Mouse (Mus musculus) liver, adult 2 months (tissue): ENCODE data around the gene Hacd4.

Experiments
- CTCF ChIP-seq: fragments of 200-500 bp; IDR thresholded peaks from 2 replicates; pipeline ENCODE4 v1.5.1; 2011; ENCODE audit warnings: low read depth, low read length, control low read depth
- POLR2A ChIP-seq: fragments of 200-500 bp; IDR thresholded peaks from 2 replicates; pipeline ENCODE4 v1.6.1; 2011; ENCODE audit warnings: low read length, control low read depth; ENCODE audit not compliant: insufficient read depth; ENCODE audit errors: extremely low read depth

GRCm38 (mm10) chr4:88432412-88433024 is 6.2 kb downstream of the Hacd4 start:
- no peak for TF ChIP-seq POLR2A
- no peak for TF ChIP-seq CTCF
